Mouse (Mus musculus) midbrain, embryonic 12.5 days (tissue): ENCODE measurements around the gene Ezr. TPM values are rescaled to one million over a fixed set of nuclear protein-coding genes. Genes with fewer than 3 reads are reported as not detected.

ENCODE experiments used
- ATAC-seq: fragments of 200-750 bp; cut with Nextera tagmentation; 2 replicates; pipeline ENCODE4 v1.8.0; 2017; ENCODE audit warnings: low read depth, moderate TSS enrichment, moderate library complexity; ENCODE audit not compliant: low FRiP score
- H3K27ac ChIP-seq: fragments of 300-500 bp; sonication (generic); replicated peaks from 2 replicates; pipeline ENCODE4 v1.5.1; 2016; ENCODE audit warnings: mild to moderate bottlenecking
- H3K27me3 ChIP-seq: fragments of 300-500 bp; sonication (generic); 2 replicates; pipeline ENCODE4 v1.6.1; 2016; ENCODE audit warnings: mild to moderate bottlenecking
- H3K36me3 ChIP-seq: fragments of 300-500 bp; sonication (generic); 2 replicates; pipeline ENCODE4 v1.6.1; 2016
- H3K4me1 ChIP-seq: fragments of 300-500 bp; sonication (generic); 2 replicates; pipeline ENCODE4 v1.6.1; 2016
- H3K4me2 ChIP-seq: fragments of 300-500 bp; sonication (generic); replicated peaks from 2 replicates; pipeline ENCODE4 v1.6.1; 2016; ENCODE audit warnings: mild to moderate bottlenecking, moderate library complexity
- H3K4me3 ChIP-seq: fragments of 300-500 bp; sonication (generic); 2 replicates; pipeline ENCODE4 v1.5.1; 2016; ENCODE audit warnings: mild to moderate bottlenecking
- H3K9ac ChIP-seq: fragments of 300-500 bp; sonication (generic); replicated peaks from 2 replicates; pipeline ENCODE4 v1.6.1; 2016; ENCODE audit warnings: mild to moderate bottlenecking, moderate library complexity
- H3K9me3 ChIP-seq: fragments of 300-500 bp; sonication (generic); 2 replicates; pipeline ENCODE4 v1.6.1; 2016; ENCODE audit warnings: mild to moderate bottlenecking
- WGBS: fragments of 180-500 bp; shearing (Covaris S2); methylation state at CpG from one replicate; pipeline ENCODE4 v1.1.7; 2016; 5-methylcytosine and 5-hydroxymethylcytosine counted together
- polyA plus RNA-seq: library from polyadenylated mRNA; unstranded; fragments of >200 nt; fragmentation: Nextera tagmentation; extraction: Ambion mirVana; gene quantifications from 2 replicates; pipeline ENCODE4 v1.2.1, GENCODE M21; 2016

The Ezr gene
- polyA plus RNA-seq, 1 experiment from 2014 or later = 53.2 TPM

- H3K27ac ChIP-seq = no peak overlapping the region
- H3K4me3 ChIP-seq = no peak overlapping the region
- H3K9ac ChIP-seq = no peak overlapping the region
- H3K9me3 ChIP-seq = no peaks in the 10 kb centered on the region
- peaks cover 20% of the 10 kb centered on the region for H3K4me1 ChIP-seq
- no peaks in the 10 kb centered on the region for H3K36me3 ChIP-seq
- H3K27me3 ChIP-seq = 0 out of 2 replicates have a peak, but pooled peaks cover 10% of the 10 kb centered on the region
- H3K4me2 ChIP-seq = no peak overlapping the region
- 52% methylated on average over 8 of the region's 8 CpGs for WGBS
- no peak for ATAC-seq
Measured at GRCm38 (mm10) chr17:6808521-6809165, 26.1 kb upstream of the Ezr start.

GRCm38 (mm10) chr17:6807827-6808520 is 25.4 kb upstream of the Ezr start:
- Histone ChIP-seq H3K4me2 (no peak overlapping the region), H3K27me3 (0 out of 2 replicates have a peak, but pooled peaks cover 10% of the 10 kb centered on the region), H3K9ac (no peak overlapping the region), H3K4me3 (no peak overlapping the region), H3K4me1 (peaks cover 20% of the 10 kb centered on the region), H3K36me3 (no peaks in the 10 kb centered on the region), H3K9me3 (no peaks in the 10 kb centered on the region), H3K27ac (no peak overlapping the region)
- no peak for ATAC-seq
- WGBS = 83% methylated on average over 16 of the region's 16 CpGs

GRCm38 (mm10) chr17:6804853-6805543 is 22.4 kb upstream of the Ezr start:
- no peak overlapping the region for H3K9ac ChIP-seq
- H3K36me3 ChIP-seq = no peaks in the 10 kb centered on the region
- no peak overlapping the region for H3K4me2 ChIP-seq
- H3K27ac ChIP-seq = no peak overlapping the region
- 88% methylated on average over 6 of the region's 6 CpGs for WGBS
- peaks cover 11% of the 10 kb centered on the region for H3K4me1 ChIP-seq
- H3K4me3 ChIP-seq = no peak overlapping the region
- ATAC-seq = no peak
- 0 out of 2 replicates have a peak, but pooled peaks cover 10% of the 10 kb centered on the region for H3K27me3 ChIP-seq
- 0 out of 2 replicates have a peak, but pooled peaks cover 8% of the 10 kb centered on the region for H3K9me3 ChIP-seq

GRCm38 (mm10) chr17:6804111-6804510 is 21.5 kb upstream of the Ezr start:
- peaks cover 8% of the 10 kb centered on the region for H3K4me1 ChIP-seq
- 0 out of 2 replicates have a peak, but pooled peaks cover 8% of the 10 kb centered on the region for H3K27me3 ChIP-seq
- H3K36me3 ChIP-seq = no peaks in the 10 kb centered on the region
- no peak overlapping the region for H3K9ac ChIP-seq
- 95% methylated on average over 6 of the region's 6 CpGs for WGBS
- no peak overlapping the region for H3K4me3 ChIP-seq
- no peak overlapping the region for H3K4me2 ChIP-seq
- no peak overlapping the region for H3K27ac ChIP-seq
- 0 out of 2 replicates have a peak, but pooled peaks cover 8% of the 10 kb centered on the region for H3K9me3 ChIP-seq
- ATAC-seq = no peak

- peaks cover 5% of the 10 kb centered on the region for H3K4me1 ChIP-seq
- no peaks in the 10 kb centered on the region for H3K36me3 ChIP-seq
- H3K9ac ChIP-seq = no peak overlapping the region
- no peak for ATAC-seq
- no peak overlapping the region for H3K27ac ChIP-seq
- H3K27me3 ChIP-seq = 0 out of 2 replicates have a peak, but pooled peaks cover 8% of the 10 kb centered on the region
- H3K9me3 ChIP-seq = 0 out of 2 replicates have a peak, but pooled peaks cover 8% of the 10 kb centered on the region
- no peak overlapping the region for H3K4me3 ChIP-seq
- H3K4me2 ChIP-seq = no peak overlapping the region
- 100% methylated on average over 1 of the region's 1 CpGs for WGBS
Measured at GRCm38 (mm10) chr17:6803614-6804013, 21.0 kb upstream of the Ezr start.

GRCm38 (mm10) chr17:6798392-6799061 is 15.9 kb upstream of the Ezr start:
- no peak overlapping the region for H3K4me3 ChIP-seq
- no peaks in the 10 kb centered on the region; the same call in 1 of the 2 replicates for H3K4me1 ChIP-seq
- no peak overlapping the region for H3K4me2 ChIP-seq
- no peaks in the 10 kb centered on the region for H3K36me3 ChIP-seq
- no peaks in the 10 kb centered on the region; the same call in 1 of the 2 replicates for H3K27me3 ChIP-seq
- no peak for ATAC-seq
- H3K9me3 ChIP-seq = 0 out of 2 replicates have a peak, but pooled peaks cover 8% of the 10 kb centered on the region
- no peak overlapping the region for H3K9ac ChIP-seq
- WGBS = 90% methylated on average over 12 of the region's 12 CpGs
- H3K27ac ChIP-seq = no peak overlapping the region

- no peaks in the 10 kb centered on the region; the same call in 1 of the 2 replicates for H3K4me1 ChIP-seq
- H3K27me3 ChIP-seq = no peaks in the 10 kb centered on the region; the same call in 1 of the 2 replicates
- H3K9me3 ChIP-seq = 0 out of 2 replicates have a peak, but pooled peaks cover 8% of the 10 kb centered on the region
- no peak overlapping the region for H3K4me3 ChIP-seq
- no peak for ATAC-seq
- H3K9ac ChIP-seq = no peak overlapping the region
- 85% methylated on average over 4 of the region's 4 CpGs for WGBS
- no peak overlapping the region for H3K27ac ChIP-seq
- no peaks in the 10 kb centered on the region for H3K36me3 ChIP-seq
- no peak overlapping the region for H3K4me2 ChIP-seq
Measured at GRCm38 (mm10) chr17:6797471-6797870, 14.9 kb upstream of the Ezr start.

- H3K27ac ChIP-seq = no peak overlapping the region
- H3K4me1 ChIP-seq = no peaks in the 10 kb centered on the region; the same call in 1 of the 2 replicates
- H3K27me3 ChIP-seq = no peaks in the 10 kb centered on the region; the same call in 1 of the 2 replicates
- no peak for ATAC-seq
- no peak overlapping the region for H3K9ac ChIP-seq
- H3K9me3 ChIP-seq = no peaks in the 10 kb centered on the region
- no peak overlapping the region for H3K4me3 ChIP-seq
- no peaks in the 10 kb centered on the region for H3K36me3 ChIP-seq
- 66% methylated on average over 12 of the region's 12 CpGs for WGBS
- no peak overlapping the region for H3K4me2 ChIP-seq
Measured at GRCm38 (mm10) chr17:6794160-6794751, 11.7 kb upstream of the Ezr start.

- no peaks in the 10 kb centered on the region for H3K36me3 ChIP-seq
- H3K4me3 ChIP-seq = no peak overlapping the region
- H3K27me3 ChIP-seq = 0 out of 2 replicates have a peak, but pooled peaks cover 14% of the 10 kb centered on the region
- no peaks in the 10 kb centered on the region for H3K9me3 ChIP-seq
- WGBS = 92% methylated on average over 9 of the region's 9 CpGs
- H3K4me2 ChIP-seq = no peak overlapping the region
- no peak overlapping the region for H3K27ac ChIP-seq
- no peak overlapping the region for H3K9ac ChIP-seq
- no peak for ATAC-seq
- H3K4me1 ChIP-seq = no peaks in the 10 kb centered on the region; the same call in 1 of the 2 replicates
Measured at GRCm38 (mm10) chr17:6789581-6790118, 7.1 kb upstream of the Ezr start.

GRCm38 (mm10) chr17:6789103-6789502 is 6.5 kb upstream of the Ezr start:
- ATAC-seq = no peak
- Histone ChIP-seq H3K4me2 (no peak overlapping the region), H3K9ac (no peak overlapping the region), H3K27ac (no peak overlapping the region), H3K4me3 (no peak overlapping the region), H3K36me3 (no peaks in the 10 kb centered on the region), H3K4me1 (no peaks in the 10 kb centered on the region), H3K27me3 (peaks cover 18% of the 10 kb centered on the region), H3K9me3 (no peaks in the 10 kb centered on the region)

GRCm38 (mm10) chr17:6787241-6787640 is 4.7 kb upstream of the Ezr start:
- ATAC-seq = no peak
- H3K27ac ChIP-seq = no peak overlapping the region
- no peak overlapping the region for H3K4me3 ChIP-seq
- peaks cover 36% of the 10 kb centered on the region for H3K27me3 ChIP-seq
- no peak overlapping the region for H3K4me2 ChIP-seq
- 91% methylated on average over 4 of the region's 4 CpGs for WGBS
- H3K9ac ChIP-seq = no peak overlapping the region
- no peaks in the 10 kb centered on the region for H3K36me3 ChIP-seq
- H3K4me1 ChIP-seq = peaks cover 2% of the 10 kb centered on the region
- H3K9me3 ChIP-seq = no peaks in the 10 kb centered on the region
